Mouse (Mus musculus) thymus, adult 2 months (tissue): ENCODE results near the gene Pnkp.

ENCODE experiments used
- CTCF ChIP-seq: fragments of 200-500 bp; IDR thresholded peaks from 2 replicates; pipeline ENCODE4 v1.5.1; 2012; ENCODE audit warnings: mild to moderate bottlenecking, control low read depth, low read length, moderate library complexity, borderline replicate concordance; ENCODE audit not compliant: control insufficient read depth, poor library complexity, insufficient read depth; ENCODE audit errors: extremely low read depth
- POLR2A ChIP-seq: fragments of 200-500 bp; IDR thresholded peaks from 2 replicates; pipeline ENCODE4 v1.6.1; 2012; ENCODE audit warnings: mild to moderate bottlenecking, low read length, control low read depth, moderate library complexity; ENCODE audit not compliant: control insufficient read depth, poor library complexity, insufficient read depth; ENCODE audit errors: extremely low read depth

GRCm38 (mm10) chr7:44841825-44842463 lies 15.0 kb upstream of the Pnkp start:
- TF ChIP-seq CTCF (no peak), POLR2A (no peak)
